Mouse (Mus musculus): Measurements from ENCODE around the gene Acad10. TPM values are rescaled to one million over a fixed set of nuclear protein-coding genes. Genes with fewer than 3 reads are reported as not detected.

The Acad10 gene
- total and polyA plus RNA-seq, 2 experiments from 2014 or later, result 1.8 to 6.1 TPM

- Histone ChIP-seq H3K27me3 (ENCODE audit: control insufficient read depth, insufficient read depth, low read length) (no peaks in the 10 kb centered on the region), H3K4me1 (ENCODE audit: control insufficient read depth, insufficient read depth) (peaks cover 10% of the 10 kb centered on the region; the same call in 1 of the 2 replicates), H3K4me2 (ENCODE audit: low read depth, low read length) (no peak overlapping the region), H3K9ac (replicated peaks; ENCODE audit: low read depth, low read length) (no peak overlapping the region), H3K9me3 (replicated peaks; ENCODE audit: control insufficient read depth, low read length) (no peaks in the 10 kb centered on the region), H3K36me3 (replicated peaks; ENCODE audit: control insufficient read depth, insufficient read depth, low read length) (peaks cover 13% of the 10 kb centered on the region; the same call in 1 of the 2 replicates), H3K27ac (ENCODE audit: low read depth) (peak overlapping the region; percentile 10; the same call in 1 of the 2 replicates), H3K4me3 (ENCODE audit: low read depth, low read length) (no peak overlapping the region)
- ATAC-seq (ENCODE audit: insufficient read depth, low read depth) (peak; percentile 87), DNase-seq (ENCODE audit: low spot score) (peak; percentile 82)
- TF ChIP-seq CTCF (IDR thresholded peaks at IDR 0.05; ENCODE audit: low read depth) (peak; percentile 81), EP300 (IDR thresholded peaks at IDR 0.05; ENCODE audit: low read depth) (no peak)
- 50% methylated on average over 12 of the region's 12 CpGs for WGBS
Measured at GRCm38 (mm10) chr5:121583765-121584501, 76.4 kb downstream of the Acad10 start.

DNA sequence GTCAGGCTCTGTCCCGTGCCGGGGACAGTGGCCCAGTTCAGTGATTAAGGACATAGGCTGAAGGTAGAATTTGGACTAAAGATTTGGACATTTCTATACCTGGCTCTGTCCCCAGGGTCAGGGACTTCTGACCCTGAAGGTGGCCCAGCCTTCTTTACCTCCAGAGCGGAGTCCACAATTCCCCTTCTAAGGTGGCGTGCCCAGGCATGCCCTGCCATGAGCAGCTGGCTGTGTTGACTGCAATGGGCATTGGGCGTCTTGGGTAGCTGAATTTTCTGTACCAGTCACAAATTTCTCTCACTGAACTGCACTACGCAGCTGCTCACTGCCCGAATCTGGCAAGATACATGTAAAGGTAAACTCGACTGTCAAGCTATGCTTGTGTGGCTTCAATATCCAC is 78.4 kb downstream of the Acad10 start:
- H3K4me3 ChIP-seq (ENCODE audit: low read depth, low read length), result no peak overlapping the region
- H3K4me2 ChIP-seq (ENCODE audit: low read depth, low read length), result no peak overlapping the region
- H3K9me3 ChIP-seq (replicated peaks; ENCODE audit: control insufficient read depth, low read length), result no peaks in the 10 kb centered on the region
- 88% methylated on average over 8 of the region's 8 CpGs for WGBS
- H3K27me3 ChIP-seq (ENCODE audit: control insufficient read depth, insufficient read depth, low read length), result no peaks in the 10 kb centered on the region
- ATAC-seq (ENCODE audit: insufficient read depth, low read depth), result no peak
- H3K36me3 ChIP-seq (replicated peaks; ENCODE audit: control insufficient read depth, insufficient read depth, low read length), result peaks cover 15% of the 10 kb centered on the region; the same call in 1 of the 2 replicates
- H3K4me1 ChIP-seq (ENCODE audit: control insufficient read depth, insufficient read depth), result peaks cover 10% of the 10 kb centered on the region; the same call in 1 of the 2 replicates
- DNase-seq (ENCODE audit: low spot score), result no peak
- no peak overlapping the region for H3K9ac ChIP-seq (replicated peaks; ENCODE audit: low read depth, low read length)
- no peak overlapping the region for H3K27ac ChIP-seq (ENCODE audit: low read depth)
- TF ChIP-seq CTCF (IDR thresholded peaks at IDR 0.05; ENCODE audit: low read depth), result no peak
- TF ChIP-seq EP300 (IDR thresholded peaks at IDR 0.05; ENCODE audit: low read depth), result no peak

DNA sequence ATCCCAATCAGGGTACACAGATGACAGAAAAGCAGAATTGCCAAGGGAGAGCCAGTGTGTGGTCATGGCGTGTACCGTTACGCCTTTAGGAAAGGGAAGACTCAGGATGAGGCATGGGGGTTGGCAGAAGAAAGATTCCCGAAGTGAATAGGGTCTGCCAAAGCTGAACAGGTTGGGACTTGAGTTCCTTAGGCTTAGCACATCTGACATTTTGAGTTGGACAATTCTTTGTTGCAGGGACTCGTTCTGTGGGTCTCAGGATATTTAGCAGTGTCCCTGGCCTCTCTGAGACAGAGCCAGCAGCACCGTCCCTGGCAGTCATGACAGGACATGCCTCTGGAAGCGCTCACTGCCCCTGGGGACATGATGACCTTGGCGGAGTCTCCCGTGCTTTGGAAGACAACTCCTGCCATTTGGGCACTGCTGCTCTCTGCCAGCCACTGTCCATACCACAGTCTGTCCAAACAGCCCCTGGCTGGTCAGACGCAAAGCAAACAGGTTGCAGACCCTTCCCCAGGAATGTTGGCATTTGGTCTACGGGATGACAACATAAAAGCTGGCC is 83.3 kb downstream of the Acad10 start:
- WGBS, result 67% methylated on average over 11 of the region's 11 CpGs
- TF ChIP-seq EP300 (IDR thresholded peaks at IDR 0.05; ENCODE audit: low read depth) (no peak), CTCF (IDR thresholded peaks at IDR 0.05; ENCODE audit: low read depth) (no peak)
- ATAC-seq (ENCODE audit: insufficient read depth, low read depth) (no peak), DNase-seq (ENCODE audit: low spot score) (no peak)
- Histone ChIP-seq H3K4me1 (ENCODE audit: control insufficient read depth, insufficient read depth) (no peaks in the 10 kb centered on the region), H3K36me3 (replicated peaks; ENCODE audit: control insufficient read depth, insufficient read depth, low read length) (peaks cover 24% of the 10 kb centered on the region), H3K9me3 (replicated peaks; ENCODE audit: control insufficient read depth, low read length) (no peaks in the 10 kb centered on the region), H3K27ac (ENCODE audit: low read depth) (peak overlapping the region; percentile 18; the same call in 1 of the 2 replicates), H3K9ac (replicated peaks; ENCODE audit: low read depth, low read length) (no peak overlapping the region), H3K27me3 (ENCODE audit: control insufficient read depth, insufficient read depth, low read length) (no peaks in the 10 kb centered on the region), H3K4me3 (ENCODE audit: low read depth, low read length) (no peak overlapping the region), H3K4me2 (ENCODE audit: low read depth, low read length) (no peak overlapping the region)

GRCm38 (mm10) chr5:121575867-121576266 is 84.4 kb downstream of the Acad10 start:
- no peak for TF ChIP-seq EP300 (IDR thresholded peaks at IDR 0.05; ENCODE audit: low read depth)
- TF ChIP-seq CTCF (IDR thresholded peaks at IDR 0.05; ENCODE audit: low read depth), result no peak
- H3K4me1 ChIP-seq (ENCODE audit: control insufficient read depth, insufficient read depth), result no peaks in the 10 kb centered on the region
- H3K9me3 ChIP-seq (replicated peaks; ENCODE audit: control insufficient read depth, low read length), result no peaks in the 10 kb centered on the region
- H3K9ac ChIP-seq (replicated peaks; ENCODE audit: low read depth, low read length), result no peak overlapping the region
- DNase-seq (ENCODE audit: low spot score), result no peak
- peaks cover 27% of the 10 kb centered on the region for H3K36me3 ChIP-seq (replicated peaks; ENCODE audit: control insufficient read depth, insufficient read depth, low read length)
- H3K4me3 ChIP-seq (ENCODE audit: low read depth, low read length), result no peak overlapping the region
- H3K27ac ChIP-seq (ENCODE audit: low read depth), result no peak overlapping the region
- WGBS, result 87% methylated on average over 11 of the region's 11 CpGs
- no peak overlapping the region for H3K4me2 ChIP-seq (ENCODE audit: low read depth, low read length)
- no peaks in the 10 kb centered on the region for H3K27me3 ChIP-seq (ENCODE audit: control insufficient read depth, insufficient read depth, low read length)
- ATAC-seq (ENCODE audit: insufficient read depth, low read depth), result no peak

DNA sequence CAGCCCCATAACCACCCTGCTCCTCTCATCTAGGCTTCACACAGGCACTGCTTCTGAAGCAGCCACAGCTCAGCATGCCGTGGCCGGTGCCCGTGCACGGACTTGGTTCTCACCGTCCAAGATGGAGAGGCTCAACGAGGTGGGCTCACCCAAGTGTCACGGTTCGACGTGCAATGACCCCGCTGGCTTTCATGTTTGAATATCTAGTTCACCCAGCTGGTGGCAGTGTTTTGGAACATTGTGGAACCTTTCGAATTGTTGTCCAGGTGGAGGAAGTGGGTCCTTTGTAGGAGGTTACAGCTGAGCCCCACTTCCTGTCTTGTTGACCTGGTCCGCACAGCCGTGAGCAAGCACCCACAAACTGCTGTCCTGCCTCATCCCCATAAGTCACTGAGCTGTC is 86.2 kb downstream of the Acad10 start:
- Histone ChIP-seq H3K36me3 (replicated peaks; ENCODE audit: control insufficient read depth, insufficient read depth, low read length) (peaks cover 16% of the 10 kb centered on the region), H3K9me3 (replicated peaks; ENCODE audit: control insufficient read depth, low read length) (no peaks in the 10 kb centered on the region), H3K9ac (replicated peaks; ENCODE audit: low read depth, low read length) (no peak overlapping the region), H3K27me3 (ENCODE audit: control insufficient read depth, insufficient read depth, low read length) (no peaks in the 10 kb centered on the region), H3K4me3 (ENCODE audit: low read depth, low read length) (no peak overlapping the region), H3K4me2 (ENCODE audit: low read depth, low read length) (no peak overlapping the region), H3K27ac (ENCODE audit: low read depth) (no peak overlapping the region), H3K4me1 (ENCODE audit: control insufficient read depth, insufficient read depth) (no peaks in the 10 kb centered on the region)
- 79% methylated on average over 13 of the region's 13 CpGs for WGBS
- DNase-seq (ENCODE audit: low spot score) (no peak), ATAC-seq (ENCODE audit: insufficient read depth, low read depth) (no peak)
- TF ChIP-seq CTCF (IDR thresholded peaks at IDR 0.05; ENCODE audit: low read depth) (no peak), EP300 (IDR thresholded peaks at IDR 0.05; ENCODE audit: low read depth) (no peak)

Other genes with a start within 250 kb of the Acad10 start
- gene Tmem116, start 208.6 kb downstream of the Acad10 start, total RNA-seq (2014; rRNA removed; ENCODE audit: low replicate concordance), result 6.5 and 11.5 TPM in 2 replicates
- gene Tmem116, start 208.6 kb downstream of the Acad10 start, polyA plus RNA-seq (2015; fragmentation: Nextera tagmentation; extraction: Ambion mirVana), result 7.0 and 7.5 TPM in 2 replicates
- gene Erp29, start 208.0 kb downstream of the Acad10 start, total RNA-seq (2014; rRNA removed; ENCODE audit: low replicate concordance), result 32.5 and 55.4 TPM in 2 replicates
- 89.3 and 96.5 TPM in 2 replicates for gene Erp29, start 208.0 kb downstream of the Acad10 start, polyA plus RNA-seq (2015; fragmentation: Nextera tagmentation; extraction: Ambion mirVana)
- gene Adam1b, start 157.1 kb downstream of the Acad10 start, total RNA-seq (2014; rRNA removed; ENCODE audit: low replicate concordance), result not detected in 2 replicates
- 0.14 TPM in 2 replicates for gene Adam1b, start 157.1 kb downstream of the Acad10 start, polyA plus RNA-seq (2015; fragmentation: Nextera tagmentation; extraction: Ambion mirVana)
- gene Adam1a, start 115.0 kb downstream of the Acad10 start, total RNA-seq (2014; rRNA removed; ENCODE audit: low replicate concordance), result 1.5 and 4.1 TPM in 2 replicates
- 0.44 and 0.48 TPM in 2 replicates for gene Adam1a, start 115.0 kb downstream of the Acad10 start, polyA plus RNA-seq (2015; fragmentation: Nextera tagmentation; extraction: Ambion mirVana)
- gene Gm42878, start 115.0 kb downstream of the Acad10 start, total RNA-seq (2014; rRNA removed; ENCODE audit: low replicate concordance), result 0.11 and 0.15 TPM in 2 replicates
- gene Gm42878, start 115.0 kb downstream of the Acad10 start, polyA plus RNA-seq (2015; fragmentation: Nextera tagmentation; extraction: Ambion mirVana), result not detected in 2 replicates
- gene Mapkapk5, start 114.6 kb downstream of the Acad10 start, total RNA-seq (2014; rRNA removed; ENCODE audit: low replicate concordance), result 61.7 and 65.2 TPM in 2 replicates
- gene Mapkapk5, start 114.6 kb downstream of the Acad10 start, polyA plus RNA-seq (2015; fragmentation: Nextera tagmentation; extraction: Ambion mirVana), result 30.6 and 31.0 TPM in 2 replicates
- 101 and 114 TPM in 2 replicates for gene Aldh2, start 66.7 kb downstream of the Acad10 start, total RNA-seq (2014; rRNA removed; ENCODE audit: low replicate concordance)
- 126 and 127 TPM in 2 replicates for gene Aldh2, start 66.7 kb downstream of the Acad10 start, polyA plus RNA-seq (2015; fragmentation: Nextera tagmentation; extraction: Ambion mirVana)
- 12.3 and 17.3 TPM in 2 replicates for gene Acad12, start 41.6 kb downstream of the Acad10 start, total RNA-seq (2014; rRNA removed; ENCODE audit: low replicate concordance)
- 6.9 and 8.8 TPM in 2 replicates for gene Acad12, start 41.6 kb downstream of the Acad10 start, polyA plus RNA-seq (2015; fragmentation: Nextera tagmentation; extraction: Ambion mirVana)
- gene Brap, start within 50 bp of the Acad10 start, total RNA-seq (2014; rRNA removed; ENCODE audit: low replicate concordance), result 32.9 and 38.0 TPM in 2 replicates
- gene Brap, start within 50 bp of the Acad10 start, polyA plus RNA-seq (2015; fragmentation: Nextera tagmentation; extraction: Ambion mirVana), result 20.7 and 23.2 TPM in 2 replicates
- gene Atxn2, start 50.8 kb upstream of the Acad10 start, total RNA-seq (2014; rRNA removed; ENCODE audit: low replicate concordance), result 41.2 and 53.7 TPM in 2 replicates
- gene Atxn2, start 50.8 kb upstream of the Acad10 start, polyA plus RNA-seq (2015; fragmentation: Nextera tagmentation; extraction: Ambion mirVana), result 36.8 and 41.7 TPM in 2 replicates
- 58.5 and 60.4 TPM in 2 replicates for gene Sh2b3, start 177.1 kb upstream of the Acad10 start, total RNA-seq (2014; rRNA removed; ENCODE audit: low replicate concordance)
- gene Sh2b3, start 177.1 kb upstream of the Acad10 start, polyA plus RNA-seq (2015; fragmentation: Nextera tagmentation; extraction: Ambion mirVana), result 10.1 and 11.4 TPM in 2 replicates
- gene Pheta1, start 188.5 kb upstream of the Acad10 start, total RNA-seq (2014; rRNA removed; ENCODE audit: low replicate concordance), result 25.2 and 32.2 TPM in 2 replicates
- gene Pheta1, start 188.5 kb upstream of the Acad10 start, polyA plus RNA-seq (2015; fragmentation: Nextera tagmentation; extraction: Ambion mirVana), result 16.4 and 17.8 TPM in 2 replicates